Mouse (Mus musculus): ENCODE data around the gene Zfp180. TPM values are rescaled to one million over a fixed set of nuclear protein-coding genes. Genes with fewer than 3 reads are reported as not detected.
A peak's percentile ranks its signal among the peaks of the same experiment; 100 is the strongest.

The Zfp180 gene
- polyA plus RNA-seq, 1 experiment from 2014 or later, result 25.2 TPM

- Histone ChIP-seq H3K4me2 (replicated peaks) (peak within 1 kb of the TSS; percentile 74), H3K4me1 (peaks cover 4% of the 10 kb centered on the region; the same call in 1 of the 2 replicates), H3K9ac (peak within 1 kb of the TSS; percentile 83), H3K27ac (peak within 1 kb of the TSS; percentile 75), H3K4me3 (peak within 1 kb of the TSS; percentile 73), H3K9me3 (peaks cover 22% of the 10 kb centered on the region), H3K27me3 (no peaks in the 10 kb centered on the region), H3K36me3 (peaks cover 25% of the 10 kb centered on the region)
- WGBS, result 2% methylated on average over 23 of the region's 23 CpGs
- ATAC-seq (ENCODE audit: low FRiP score, low read depth), result peak; percentile 98
Observed at GRCm38 (mm10) chr7:24112156-24112856, 30.6 kb downstream of the Zfp180 start, which contains the start of gene Zfp112. TSS of gene Zfp112 (plus strand) at chr7:24112314.

GRCm38 (mm10) chr7:24113001-24113400 lies 31.3 kb downstream of the Zfp180 start:
- H3K27ac ChIP-seq, result peak overlapping the region; percentile 75

GRCm38 (mm10) chr7:24116655-24117054 lies 34.9 kb downstream of the Zfp180 start:
- Histone ChIP-seq H3K27ac (no peak overlapping the region), H3K27me3 (no peaks in the 10 kb centered on the region), H3K36me3 (no peaks in the 10 kb centered on the region), H3K9ac (no peak overlapping the region), H3K4me3 (no peak overlapping the region), H3K9me3 (no peaks in the 10 kb centered on the region), H3K4me2 (replicated peaks) (no peak overlapping the region), H3K4me1 (peaks cover 4% of the 10 kb centered on the region; the same call in 1 of the 2 replicates)
- WGBS, result 82% methylated on average over 4 of the region's 4 CpGs
- no peak for ATAC-seq (ENCODE audit: low FRiP score, low read depth)

More at GRCm38 (mm10) chr7:24113001-24113400, 31.3 kb downstream of the Zfp180 start:
- Histone ChIP-seq H3K4me2 (replicated peaks) (peak overlapping the region; percentile 74), H3K9ac (peak overlapping the region; percentile 83), H3K36me3 (peaks cover 18% of the 10 kb centered on the region), H3K4me1 (peaks cover 4% of the 10 kb centered on the region; the same call in 1 of the 2 replicates), H3K9me3 (peaks cover 16% of the 10 kb centered on the region), H3K4me3 (peak overlapping the region; percentile 73), H3K27me3 (no peaks in the 10 kb centered on the region)
- 11% methylated on average over 12 of the region's 12 CpGs for WGBS
- no peak for ATAC-seq (ENCODE audit: low FRiP score, low read depth)

GRCm38 (mm10) chr7:24133425-24133995 lies 51.8 kb downstream of the Zfp180 start:
- ATAC-seq (ENCODE audit: low FRiP score, low read depth), result peak; percentile 64
- H3K9ac ChIP-seq, result peak overlapping the region; percentile 85
- peak overlapping the region; percentile 85 for H3K4me2 ChIP-seq (replicated peaks)
- no peaks in the 10 kb centered on the region; the same call in 1 of the 2 replicates for H3K9me3 ChIP-seq
- peak overlapping the region; percentile 77 for H3K4me3 ChIP-seq
- WGBS, result 19% methylated on average over 6 of the region's 6 CpGs
- peaks cover 11% of the 10 kb centered on the region for H3K4me1 ChIP-seq
- H3K27ac ChIP-seq, result no peak overlapping the region
- H3K36me3 ChIP-seq, result peaks cover 25% of the 10 kb centered on the region
- H3K27me3 ChIP-seq, result no peaks in the 10 kb centered on the region

- Histone ChIP-seq H3K4me1 (peaks cover 11% of the 10 kb centered on the region), H3K9ac (peak within 1 kb of the TSS; percentile 85), H3K27me3 (no peaks in the 10 kb centered on the region), H3K36me3 (peaks cover 32% of the 10 kb centered on the region), H3K27ac (no peak within 1 kb of the TSS), H3K4me3 (peak within 1 kb of the TSS; percentile 77), H3K4me2 (replicated peaks) (peak within 1 kb of the TSS; percentile 85), H3K9me3 (no peaks in the 10 kb centered on the region; the same call in 1 of the 2 replicates)
- WGBS, result 3% methylated on average over 32 of the region's 32 CpGs
- ATAC-seq (ENCODE audit: low FRiP score, low read depth), result peak; percentile 97
Observed at GRCm38 (mm10) chr7:24133996-24134828, 52.5 kb downstream of the Zfp180 start, which contains the start of gene Zfp235. TSS of gene Zfp235 (plus strand) at chr7:24134169.

- WGBS, result 92% methylated on average over 6 of the region's 6 CpGs
- no peak overlapping the region for H3K27ac ChIP-seq
- no peaks in the 10 kb centered on the region for H3K4me1 ChIP-seq
- ATAC-seq (ENCODE audit: low FRiP score, low read depth), result no peak
- no peak overlapping the region for H3K4me3 ChIP-seq
- H3K9ac ChIP-seq, result no peak overlapping the region
- H3K4me2 ChIP-seq (replicated peaks), result no peak overlapping the region
- H3K36me3 ChIP-seq, result peaks cover 52% of the 10 kb centered on the region
- no peaks in the 10 kb centered on the region for H3K27me3 ChIP-seq
- peaks cover 16% of the 10 kb centered on the region for H3K9me3 ChIP-seq
Observed at GRCm38 (mm10) chr7:24142566-24142965, 60.8 kb downstream of the Zfp180 start.

- H3K4me2 ChIP-seq (replicated peaks), result no peak overlapping the region
- no peaks in the 10 kb centered on the region for H3K36me3 ChIP-seq
- no peak for ATAC-seq (ENCODE audit: low FRiP score, low read depth)
- no peak overlapping the region for H3K9ac ChIP-seq
- no peaks in the 10 kb centered on the region for H3K4me1 ChIP-seq
- WGBS, result 7% methylated on average over 1 of the region's 1 CpGs
- H3K27me3 ChIP-seq, result no peaks in the 10 kb centered on the region
- H3K27ac ChIP-seq, result no peak overlapping the region
- no peak overlapping the region for H3K4me3 ChIP-seq
- 0 out of 2 replicates have a peak, but pooled peaks cover under 1% of the 10 kb centered on the region for H3K9me3 ChIP-seq
Observed at GRCm38 (mm10) chr7:24153272-24153671, 71.5 kb downstream of the Zfp180 start.

Other genes with a start within 250 kb of the Zfp180 start
- not detected in 2 replicates for gene Vmn1r176, start 244.6 kb upstream of the Zfp180 start, polyA plus RNA-seq (2015; fragmentation: Nextera tagmentation; extraction: Ambion mirVana)
- not detected in 2 replicates for gene Vmn1r177, start 215.5 kb upstream of the Zfp180 start, polyA plus RNA-seq (2015; fragmentation: Nextera tagmentation; extraction: Ambion mirVana)
- gene Vmn1r178, start 189.9 kb upstream of the Zfp180 start, polyA plus RNA-seq (2015; fragmentation: Nextera tagmentation; extraction: Ambion mirVana), result not detected in 2 replicates
- not detected in 2 replicates for gene Vmn1r179, start 154.9 kb upstream of the Zfp180 start, polyA plus RNA-seq (2015; fragmentation: Nextera tagmentation; extraction: Ambion mirVana)
- gene Vmn1r180, start 131.3 kb upstream of the Zfp180 start, polyA plus RNA-seq (2015; fragmentation: Nextera tagmentation; extraction: Ambion mirVana), result not detected in 2 replicates
- not detected in 2 replicates for gene Vmn1r181, start 107.3 kb upstream of the Zfp180 start, polyA plus RNA-seq (2015; fragmentation: Nextera tagmentation; extraction: Ambion mirVana)
- not detected in 2 replicates for gene V1rd19, start 80.2 kb upstream of the Zfp180 start, polyA plus RNA-seq (2015; fragmentation: Nextera tagmentation; extraction: Ambion mirVana)
- not detected in 2 replicates for gene Vmn1r183, start 28.7 kb upstream of the Zfp180 start, polyA plus RNA-seq (2015; fragmentation: Nextera tagmentation; extraction: Ambion mirVana)
- gene Zfp112, start 30.4 kb downstream of the Zfp180 start, polyA plus RNA-seq (2015; fragmentation: Nextera tagmentation; extraction: Ambion mirVana), result 9.1 and 9.9 TPM in 2 replicates
- 21.3 and 22.0 TPM in 2 replicates for gene Zfp235, start 52.2 kb downstream of the Zfp180 start, polyA plus RNA-seq (2015; fragmentation: Nextera tagmentation; extraction: Ambion mirVana)
- gene Zfp114, start 93.1 kb downstream of the Zfp180 start, polyA plus RNA-seq (2015; fragmentation: Nextera tagmentation; extraction: Ambion mirVana), result 5.6 and 7.1 TPM in 2 replicates
- 10.5 and 11.3 TPM in 2 replicates for gene Zfp111, start 129.5 kb downstream of the Zfp180 start, polyA plus RNA-seq (2015; fragmentation: Nextera tagmentation; extraction: Ambion mirVana)
- gene Zfp109, start 155.6 kb downstream of the Zfp180 start, polyA plus RNA-seq (2015; fragmentation: Nextera tagmentation; extraction: Ambion mirVana), result 6.1 and 6.9 TPM in 2 replicates
- 5.4 and 5.5 TPM in 2 replicates for gene Zfp108, start 172.9 kb downstream of the Zfp180 start, polyA plus RNA-seq (2015; fragmentation: Nextera tagmentation; extraction: Ambion mirVana)
- 8.9 and 9.8 TPM in 2 replicates for gene Zfp93, start 188.5 kb downstream of the Zfp180 start, polyA plus RNA-seq (2015; fragmentation: Nextera tagmentation; extraction: Ambion mirVana)
- 54.1 and 63.5 TPM in 2 replicates for gene Zfp61, start 219.3 kb downstream of the Zfp180 start, polyA plus RNA-seq (2015; fragmentation: Nextera tagmentation; extraction: Ambion mirVana)
- 15.0 and 16.0 TPM in 2 replicates for gene Zfp94, start 234.7 kb downstream of the Zfp180 start, polyA plus RNA-seq (2015; fragmentation: Nextera tagmentation; extraction: Ambion mirVana)